Mouse (Mus musculus) stomach, embryonic 15.5 days (tissue): ENCODE data around the gene Oser1. TPM values are rescaled to one million over a fixed set of nuclear protein-coding genes. Genes with fewer than 3 reads are reported as not detected.
A peak's percentile ranks its signal among the peaks of the same experiment; 100 is the strongest.
"Not testable (repeated sequence)": the region's sequence is repeated elsewhere in the genome, so short reads cannot be mapped to it uniquely, and the experiment has no call there.

Experiments used
- ATAC-seq: fragments of 200-750 bp; cut with Nextera tagmentation; 2 replicates; pipeline ENCODE4 v1.8.0; 2017; ENCODE audit warnings: low read depth, moderate number of reproducible peaks, moderate TSS enrichment; ENCODE audit not compliant: insufficient read depth, low FRiP score
- H3K27ac ChIP-seq: fragments of 300-500 bp; sonication (generic); 2 replicates; pipeline ENCODE4 v1.5.1; 2015; ENCODE audit warnings: mild to moderate bottlenecking, inconsistent platforms
- H3K27me3 ChIP-seq: fragments of 300-500 bp; sonication (generic); replicated peaks from 2 replicates; pipeline ENCODE4 v1.6.1; 2015; ENCODE audit warnings: inconsistent platforms
- H3K36me3 ChIP-seq: fragments of 300-500 bp; sonication (generic); 2 replicates; pipeline ENCODE4 v1.6.1; 2015; ENCODE audit warnings: inconsistent platforms
- H3K4me1 ChIP-seq: fragments of 300-500 bp; sonication (generic); 2 replicates; pipeline ENCODE4 v1.6.1; 2015; ENCODE audit warnings: inconsistent platforms
- H3K4me2 ChIP-seq: fragments of 300-500 bp; sonication (generic); 2 replicates; pipeline ENCODE4 v1.6.1; 2015; ENCODE audit warnings: mild to moderate bottlenecking, inconsistent platforms
- H3K4me3 ChIP-seq: fragments of 300-500 bp; sonication (generic); replicated peaks from 2 replicates; pipeline ENCODE4 v1.5.1; 2015; ENCODE audit warnings: inconsistent platforms
- H3K9ac ChIP-seq: fragments of 300-500 bp; sonication (generic); 2 replicates; pipeline ENCODE4 v1.6.1; 2015; ENCODE audit warnings: inconsistent platforms
- H3K9me3 ChIP-seq: fragments of 300-500 bp; sonication (generic); 2 replicates; pipeline ENCODE4 v1.6.1; 2016; ENCODE audit warnings: inconsistent platforms
- WGBS: fragments of 180-500 bp; shearing (Covaris S2); methylation state at CpG from one replicate; pipeline ENCODE4 v1.1.7; 2015; 5-methylcytosine and 5-hydroxymethylcytosine counted together
- polyA plus RNA-seq: library from polyadenylated mRNA; unstranded; fragments of >200 nt; fragmentation: Nextera tagmentation; extraction: Ambion mirVana; gene quantifications from 2 replicates; pipeline ENCODE4 v1.2.1, GENCODE M21; 2015

Gene Oser1
- polyA plus RNA-seq, 1 experiment from 2014 or later, result 84.6 TPM

DNA sequence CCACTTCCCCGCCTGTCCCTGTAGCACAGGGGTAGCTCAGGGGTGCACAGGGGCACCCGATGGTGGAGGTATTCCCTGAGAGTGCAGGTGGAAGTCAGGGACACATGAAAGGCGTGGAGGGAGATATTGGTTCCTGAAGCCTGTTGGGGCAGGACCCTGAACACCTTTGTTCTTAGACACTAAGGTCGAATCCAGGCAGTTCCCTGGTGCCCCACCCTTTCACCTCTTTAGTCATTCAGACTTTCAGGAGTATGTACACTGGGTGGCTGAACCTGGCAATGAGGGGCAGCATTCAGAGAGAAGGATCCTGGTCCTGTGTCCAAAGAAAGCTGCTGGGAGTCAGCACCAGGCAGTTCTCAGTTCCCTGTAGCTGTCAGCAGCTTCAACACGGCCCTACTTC, 37.9 kb upstream of the Oser1 start:
- H3K27me3 ChIP-seq, result 0 out of 2 replicates have a peak, but pooled peaks cover 10% of the 10 kb centered on the region
- H3K9me3 ChIP-seq, result no peaks in the 10 kb centered on the region
- no peak for ATAC-seq

DNA sequence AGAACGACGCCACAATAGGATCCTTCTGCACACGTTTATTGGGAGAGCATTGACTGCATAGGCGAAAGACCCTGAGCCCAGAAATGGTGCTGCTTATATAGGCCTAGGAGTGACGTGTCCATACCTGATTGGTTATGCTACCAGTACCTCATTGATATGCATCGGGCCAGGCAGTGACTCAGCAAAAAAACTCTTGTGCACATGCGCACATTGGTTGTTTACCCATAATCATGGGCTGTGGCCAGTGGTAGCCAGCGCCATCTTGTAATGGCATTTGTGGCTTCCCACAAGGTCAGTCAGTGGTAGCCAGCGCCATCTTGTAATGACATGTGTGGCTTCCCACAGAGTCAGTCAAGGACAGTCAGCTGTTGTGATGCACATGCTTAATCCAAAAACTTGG, 36.8 kb upstream of the Oser1 start:
- H3K9me3 ChIP-seq, H3K36me3 ChIP-seq, H3K4me3 ChIP-seq, ATAC-seq, H3K4me1 ChIP-seq, H3K9ac ChIP-seq, H3K27ac ChIP-seq, H3K4me2 ChIP-seq: not testable (repeated sequence)
- WGBS, result 98% methylated on average over 9 of the region's 9 CpGs
- 0 out of 2 replicates have a peak, but pooled peaks cover 10% of the 10 kb centered on the region for H3K27me3 ChIP-seq

More for the DNA sequence above, 37.9 kb upstream of the Oser1 start:
- no peaks in the 10 kb centered on the region for H3K36me3 ChIP-seq
- H3K27ac ChIP-seq, result no peak overlapping the region
- 59% methylated on average over 5 of the region's 5 CpGs for WGBS
- H3K4me1 ChIP-seq, result 0 out of 2 replicates have a peak, but pooled peaks cover 4% of the 10 kb centered on the region
- no peak overlapping the region for H3K9ac ChIP-seq
- no peak overlapping the region for H3K4me2 ChIP-seq
- H3K4me3 ChIP-seq, result no peak overlapping the region

DNA sequence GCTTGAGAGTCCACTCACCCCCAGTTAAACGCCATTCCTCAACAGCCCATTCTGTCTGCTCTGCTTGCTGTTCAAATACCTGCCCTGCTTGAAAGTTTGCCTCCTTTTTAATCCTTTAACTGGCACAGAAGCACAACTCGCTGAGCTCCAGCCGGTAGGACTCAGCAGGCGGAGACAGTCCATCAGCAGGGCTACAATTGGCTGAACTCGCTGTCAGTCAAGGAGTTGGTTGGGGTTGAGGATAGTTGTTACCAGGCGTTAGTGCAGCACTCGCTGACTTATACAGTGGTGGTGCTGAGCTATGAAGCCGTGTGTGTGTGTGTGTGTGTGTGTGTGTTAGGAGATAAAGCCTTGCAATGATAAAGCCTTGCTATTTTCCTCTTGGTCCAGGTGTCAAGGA, 36.1 kb upstream of the Oser1 start:
- H3K9ac ChIP-seq, result no peak overlapping the region
- H3K27ac ChIP-seq, result no peak overlapping the region
- 86% methylated on average over 8 of the region's 8 CpGs for WGBS
- H3K4me3 ChIP-seq, result no peak overlapping the region
- ATAC-seq, result no peak
- H3K27me3 ChIP-seq, result 0 out of 2 replicates have a peak, but pooled peaks cover 10% of the 10 kb centered on the region
- H3K36me3 ChIP-seq, result no peaks in the 10 kb centered on the region
- no peaks in the 10 kb centered on the region for H3K9me3 ChIP-seq
- no peak overlapping the region for H3K4me2 ChIP-seq
- H3K4me1 ChIP-seq, result 0 out of 2 replicates have a peak, but pooled peaks cover 4% of the 10 kb centered on the region

DNA sequence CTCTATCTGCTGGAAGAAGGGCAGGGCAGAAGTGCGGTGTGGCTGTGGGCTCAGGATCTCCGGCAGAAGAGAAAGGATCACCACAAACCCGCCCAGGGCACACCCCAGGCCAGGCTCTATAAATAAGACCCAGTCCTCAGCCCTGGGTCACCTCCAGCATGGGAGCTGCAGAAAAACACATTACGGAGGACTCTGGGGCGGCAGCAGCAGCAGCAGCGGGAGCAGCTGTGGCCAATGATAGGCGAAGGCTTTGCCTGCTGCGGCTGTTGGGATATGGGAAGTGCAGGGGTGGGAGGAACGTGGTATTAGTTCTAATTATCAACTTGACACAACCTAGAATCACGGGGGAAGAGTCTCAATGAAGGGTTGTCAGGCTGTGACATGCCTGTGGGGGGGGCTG, 34.9 kb upstream of the Oser1 start:
- Histone ChIP-seq H3K4me1 (0 out of 2 replicates have a peak, but pooled peaks cover 4% of the 10 kb centered on the region), H3K36me3 (no peaks in the 10 kb centered on the region), H3K9ac (no peak overlapping the region), H3K27ac (no peak overlapping the region), H3K27me3 (0 out of 2 replicates have a peak, but pooled peaks cover 10% of the 10 kb centered on the region), H3K4me3 (no peak overlapping the region), H3K4me2 (no peak overlapping the region), H3K9me3 (no peaks in the 10 kb centered on the region)
- 36% methylated on average over 10 of the region's 10 CpGs for WGBS
- no peak for ATAC-seq

DNA sequence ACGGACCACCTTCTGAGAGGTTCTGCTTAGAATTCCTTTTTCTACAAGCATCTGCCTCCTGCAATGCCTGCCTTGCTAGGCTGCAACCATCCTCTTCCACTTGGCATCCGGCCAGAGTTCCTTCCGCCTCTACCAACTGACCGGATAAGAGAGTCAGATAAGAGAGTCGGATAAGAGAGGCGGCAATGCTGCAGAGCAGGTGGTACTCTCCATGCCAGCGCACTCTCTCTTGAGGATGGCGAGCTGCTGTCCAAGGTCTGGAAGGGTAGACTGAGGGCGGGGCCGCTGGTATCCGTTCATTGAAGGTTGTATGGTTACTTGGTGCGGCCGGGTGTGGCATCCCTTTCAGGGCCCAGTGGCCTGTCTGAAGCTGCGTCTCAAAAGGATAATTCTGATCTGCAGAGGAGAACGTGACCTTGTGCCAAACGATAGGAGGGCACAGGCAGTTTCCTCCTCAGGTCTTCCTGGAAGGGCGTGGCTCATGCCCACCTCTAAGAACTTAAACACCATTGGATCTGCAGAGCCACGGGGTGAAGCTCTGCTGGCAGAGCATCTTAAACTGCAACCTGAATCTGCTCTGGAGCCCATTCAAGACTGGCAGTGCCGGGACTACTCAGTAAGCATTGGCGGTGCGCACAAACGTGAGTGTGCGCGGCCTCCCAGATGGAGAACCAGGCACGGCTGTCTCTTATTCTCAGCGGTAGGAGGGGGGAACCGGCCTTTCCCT, 34.2 kb upstream of the Oser1 start:
- H3K9me3 ChIP-seq, result no peaks in the 10 kb centered on the region
- WGBS, result 46% methylated on average over 27 of the region's 27 CpGs
- no peak overlapping the region for H3K9ac ChIP-seq
- H3K4me2 ChIP-seq, result no peak overlapping the region
- no peak overlapping the region for H3K4me3 ChIP-seq
- H3K27me3 ChIP-seq, result 0 out of 2 replicates have a peak, but pooled peaks cover 10% of the 10 kb centered on the region
- no peaks in the 10 kb centered on the region for H3K36me3 ChIP-seq
- H3K4me1 ChIP-seq, result 0 out of 2 replicates have a peak, but pooled peaks cover 4% of the 10 kb centered on the region
- no peak overlapping the region for H3K27ac ChIP-seq
- peak; percentile 31; the same call in 1 of the 2 replicates for ATAC-seq

DNA sequence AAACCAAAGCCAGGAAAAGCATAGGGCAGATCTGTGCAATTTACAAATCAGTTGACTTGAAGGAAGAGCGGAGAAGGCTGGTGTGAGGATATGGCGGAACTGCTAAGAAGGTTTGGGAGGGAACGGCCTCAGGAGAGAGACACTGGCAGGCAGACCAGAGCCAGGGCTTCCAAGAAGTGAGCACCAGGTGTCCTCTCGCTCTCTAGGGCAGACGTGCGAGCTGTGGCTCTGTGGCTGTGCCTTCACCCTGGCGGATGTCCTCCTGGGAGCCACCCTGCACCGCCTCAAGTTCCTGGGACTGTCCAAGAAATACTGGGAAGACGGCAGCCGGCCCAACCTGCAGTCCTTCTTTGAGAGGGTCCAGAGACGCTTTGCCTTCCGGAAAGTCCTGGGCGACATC, 28.9 kb upstream of the Oser1 start:
- Histone ChIP-seq H3K4me3 (no peak overlapping the region), H3K36me3 (no peaks in the 10 kb centered on the region), H3K27ac (no peak overlapping the region), H3K4me1 (no peaks in the 10 kb centered on the region), H3K9me3 (no peaks in the 10 kb centered on the region), H3K9ac (no peak overlapping the region), H3K4me2 (no peak overlapping the region), H3K27me3 (0 out of 2 replicates have a peak, but pooled peaks cover under 1% of the 10 kb centered on the region)
- 87% methylated on average over 13 of the region's 13 CpGs for WGBS
- ATAC-seq, result no peak

DNA sequence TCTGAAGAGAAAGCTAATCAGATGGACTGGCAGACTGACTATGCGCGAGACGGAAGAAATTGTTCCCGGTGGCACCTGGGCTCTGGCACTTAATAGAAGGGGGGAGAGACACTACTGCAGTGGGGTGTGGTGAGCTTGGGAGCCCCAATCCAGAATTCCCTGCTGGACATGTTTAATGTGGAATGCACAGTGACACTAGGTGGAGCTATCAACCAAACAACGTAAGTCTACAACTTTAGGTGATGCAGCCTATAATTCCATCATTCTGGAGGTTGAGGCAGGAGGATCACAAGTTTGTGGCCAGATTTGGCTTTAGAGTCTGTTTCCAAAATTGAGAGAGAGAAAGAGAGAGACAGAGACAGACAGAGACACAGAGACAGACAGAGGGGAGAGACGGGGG, 28.2 kb upstream of the Oser1 start:
- Histone ChIP-seq H3K9ac (no peak overlapping the region), H3K27me3 (no peaks in the 10 kb centered on the region), H3K9me3 (no peaks in the 10 kb centered on the region), H3K4me2 (no peak overlapping the region), H3K27ac (no peak overlapping the region), H3K4me3 (no peak overlapping the region), H3K4me1 (no peaks in the 10 kb centered on the region), H3K36me3 (no peaks in the 10 kb centered on the region)
- no peak for ATAC-seq
- 84% methylated on average over 6 of the region's 6 CpGs for WGBS

DNA sequence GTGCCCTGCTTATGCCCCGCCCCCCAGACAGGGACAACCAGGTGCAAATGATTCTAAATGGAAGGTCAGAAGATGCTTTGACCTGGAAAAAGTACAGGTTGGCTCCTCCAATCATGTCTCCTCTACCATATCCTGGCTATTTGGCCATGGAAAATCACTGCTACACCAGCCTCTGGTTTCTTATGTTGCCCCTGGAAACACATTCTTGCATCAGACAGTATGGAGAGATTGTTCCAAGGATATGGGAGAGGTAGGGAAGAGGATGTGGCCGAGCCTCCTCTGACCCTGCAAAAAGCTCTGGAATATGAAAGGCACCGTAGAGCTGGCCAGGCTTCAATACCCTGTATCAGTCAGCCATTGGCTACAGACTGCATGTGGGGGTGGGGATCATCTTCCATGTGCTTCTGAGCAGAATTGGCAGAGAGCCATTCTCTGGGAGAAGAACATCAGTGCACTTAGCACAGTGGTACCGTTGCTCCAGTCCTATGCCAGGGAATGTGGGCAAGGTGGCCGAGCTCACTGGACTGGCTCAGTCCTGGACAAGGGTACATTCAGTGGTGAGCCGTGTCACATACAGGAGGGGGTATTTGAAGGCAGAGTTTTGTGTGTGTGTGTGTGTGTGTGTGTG, 26.3 kb upstream of the Oser1 start:
- ATAC-seq, result no peak
- H3K9me3 ChIP-seq, result no peaks in the 10 kb centered on the region
- WGBS, result 59% methylated on average over 6 of the region's 6 CpGs
- no peaks in the 10 kb centered on the region for H3K27me3 ChIP-seq
- no peak overlapping the region for H3K9ac ChIP-seq
- H3K4me3 ChIP-seq, result no peak overlapping the region
- no peaks in the 10 kb centered on the region for H3K4me1 ChIP-seq
- no peak overlapping the region for H3K27ac ChIP-seq
- H3K36me3 ChIP-seq, result no peaks in the 10 kb centered on the region
- no peak overlapping the region for H3K4me2 ChIP-seq

DNA sequence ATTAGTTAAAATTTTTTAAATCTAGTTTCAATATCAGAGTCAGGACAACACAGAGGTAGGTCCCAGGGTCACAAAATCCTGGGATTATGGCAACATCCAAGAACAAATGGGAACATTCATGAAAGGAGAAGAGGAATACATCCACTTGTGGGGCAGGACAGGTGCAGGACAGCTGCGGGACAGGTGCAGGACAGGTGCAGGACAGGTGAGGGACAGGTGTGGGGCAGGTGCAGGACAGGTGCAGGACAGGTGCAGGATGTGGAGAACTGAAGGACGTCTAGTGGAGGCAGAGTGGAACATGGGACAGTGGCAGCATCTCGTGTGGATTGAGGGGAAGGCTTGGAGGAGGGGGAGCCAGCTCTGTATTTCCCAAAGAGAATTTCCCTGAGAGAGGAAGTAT, 24.8 kb upstream of the Oser1 start:
- Histone ChIP-seq H3K4me2 (no peak overlapping the region), H3K4me1 (no peaks in the 10 kb centered on the region), H3K27me3 (no peaks in the 10 kb centered on the region), H3K4me3 (no peak overlapping the region), H3K27ac (no peak overlapping the region), H3K9ac (no peak overlapping the region), H3K36me3 (no peaks in the 10 kb centered on the region), H3K9me3 (no peaks in the 10 kb centered on the region)
- no peak for ATAC-seq
- 62% methylated on average over 3 of the region's 3 CpGs for WGBS

DNA sequence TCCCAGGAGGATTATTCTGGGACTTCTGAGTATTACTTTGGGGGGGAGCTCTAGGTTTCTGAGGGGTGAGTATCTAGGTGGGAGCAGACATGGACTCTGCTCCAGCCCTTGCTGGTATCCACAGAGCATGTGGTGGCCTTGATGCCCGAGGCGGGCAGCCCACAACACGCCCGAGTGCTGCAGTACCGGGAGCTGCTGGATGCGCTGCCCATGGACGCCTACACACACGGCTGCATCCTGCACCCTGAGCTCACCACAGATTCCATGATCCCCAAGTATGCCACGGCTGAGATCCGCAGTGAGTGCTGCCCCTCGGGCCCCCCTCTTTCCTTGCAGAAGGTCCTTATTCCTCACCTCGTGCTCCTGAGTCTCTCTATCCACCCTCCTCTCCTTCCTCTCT, 22.9 kb upstream of the Oser1 start:
- no peak overlapping the region for H3K4me3 ChIP-seq
- no peak for ATAC-seq
- H3K36me3 ChIP-seq, result no peaks in the 10 kb centered on the region
- H3K9ac ChIP-seq, result no peak overlapping the region
- H3K4me2 ChIP-seq, result no peak overlapping the region
- no peaks in the 10 kb centered on the region for H3K4me1 ChIP-seq
- H3K27me3 ChIP-seq, result no peaks in the 10 kb centered on the region
- no peaks in the 10 kb centered on the region for H3K9me3 ChIP-seq
- no peak overlapping the region for H3K27ac ChIP-seq
- 81% methylated on average over 12 of the region's 12 CpGs for WGBS

DNA sequence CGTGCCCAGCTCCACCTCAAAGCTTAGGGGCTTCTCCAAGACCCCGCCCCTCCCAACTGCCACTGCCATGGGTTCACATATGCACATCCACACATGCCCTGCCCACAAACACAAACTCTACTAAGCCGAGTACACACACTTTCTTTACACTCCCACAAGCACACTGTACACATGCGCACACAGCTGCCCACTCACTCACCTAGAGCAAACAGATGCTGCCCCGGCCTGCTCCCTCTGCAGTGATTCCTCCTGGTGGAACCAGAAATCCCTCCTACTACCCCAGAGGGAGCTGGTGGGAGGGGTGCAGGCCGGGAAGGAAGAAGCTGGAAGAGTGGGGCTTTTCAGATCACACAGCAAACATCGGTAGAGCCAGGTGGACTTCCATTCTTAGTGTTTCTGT, 19.5 kb upstream of the Oser1 start:
- peak; percentile 47; the same call in 1 of the 2 replicates for ATAC-seq

DNA sequence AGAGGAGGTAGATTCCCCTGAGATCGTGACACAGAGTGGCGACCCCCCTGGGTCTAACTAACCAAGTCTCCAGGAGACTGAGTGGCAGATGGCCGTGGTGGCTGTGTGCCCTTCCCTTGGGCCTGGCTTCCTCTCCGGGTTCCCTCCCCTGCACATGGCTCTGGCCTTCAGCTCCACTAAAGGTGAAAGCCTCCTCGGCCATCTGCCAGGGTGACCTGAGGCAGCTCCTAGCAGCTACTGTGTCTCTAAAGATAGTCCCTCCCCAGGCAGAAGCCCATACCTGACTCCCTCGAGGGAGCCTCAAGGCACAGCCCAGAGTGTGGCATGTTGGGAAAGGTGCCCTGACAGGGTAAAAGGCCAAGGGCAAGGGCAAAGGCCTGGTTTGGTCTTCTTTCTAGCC, 19.0 kb upstream of the Oser1 start:
- peaks cover 9% of the 10 kb centered on the region for H3K27me3 ChIP-seq
- H3K9me3 ChIP-seq, result no peaks in the 10 kb centered on the region
- no peak overlapping the region for H3K9ac ChIP-seq
- no peak overlapping the region for H3K27ac ChIP-seq
- no peak overlapping the region for H3K4me2 ChIP-seq
- H3K36me3 ChIP-seq, result no peaks in the 10 kb centered on the region
- 50% methylated on average over 6 of the region's 6 CpGs for WGBS
- H3K4me1 ChIP-seq, result 0 out of 2 replicates have a peak, but pooled peaks cover under 1% of the 10 kb centered on the region
- H3K4me3 ChIP-seq, result no peak overlapping the region
- no peak for ATAC-seq

More for the DNA sequence above, 19.5 kb upstream of the Oser1 start:
- Histone ChIP-seq H3K4me2 (no peak overlapping the region), H3K4me1 (no peaks in the 10 kb centered on the region), H3K27me3 (peaks cover 6% of the 10 kb centered on the region), H3K9me3 (no peaks in the 10 kb centered on the region), H3K9ac (no peak overlapping the region), H3K4me3 (no peak overlapping the region), H3K27ac (no peak overlapping the region), H3K36me3 (no peaks in the 10 kb centered on the region)
- 58% methylated on average over 7 of the region's 7 CpGs for WGBS
